Mouse (Mus musculus): ENCODE measurements around the gene Adamtsl3. TPM values are rescaled to one million over a fixed set of nuclear protein-coding genes. Genes with fewer than 3 reads are reported as not detected.
A peak's percentile ranks its signal among the peaks of the same experiment; 100 is the strongest.

Adamtsl3 gene
- total RNA-seq, 2 experiments from 2014 or later = 2.0 to 2.9 TPM

GRCm38 (mm10) chr7:82609629-82610028 is 274.1 kb downstream of the Adamtsl3 start:
- no peak for DNase-seq (ENCODE audit: low spot score in 2 of 2)

GRCm38 (mm10) chr7:82625342-82625741 is 289.8 kb downstream of the Adamtsl3 start:
- peak; percentile 28 to 36 for DNase-seq (ENCODE audit: low spot score in 2 of 2)

- no peak for DNase-seq (ENCODE audit: low spot score in 2 of 2)
These were observed 311.7 kb downstream of the Adamtsl3 start for GRCm38 (mm10) chr7:82647183-82647582.

- no peak for DNase-seq (ENCODE audit: low spot score in 2 of 2)
These were observed 312.4 kb downstream of the Adamtsl3 start for GRCm38 (mm10) chr7:82647909-82648308.

GRCm38 (mm10) chr7:82648353-82649080 is 313.0 kb downstream of the Adamtsl3 start, which contains the start of the genes Saxo2 and Efl1:
Saxo2 (minus strand) TSS chr7:82648528.
Efl1 (plus strand) TSS chr7:82648614.
- peak; percentile 93 to 95 for DNase-seq (ENCODE audit: low spot score in 2 of 2)

GRCm38 (mm10) chr7:82649081-82649445 is 313.6 kb downstream of the Adamtsl3 start:
- DNase-seq (ENCODE audit: low spot score in 2 of 2) = no peak

Other genes starting within 250 kb of the Adamtsl3 start
- gene Sh3gl3, start 161.9 kb upstream of the Adamtsl3 start, total RNA-seq (2021) = 1 to 10 TPM; 6.2 to 6.5 TPM